Mouse (Mus musculus) CH12.LX (cell line): ENCODE data around the gene Aire. TPM values are rescaled to one million over a fixed set of nuclear protein-coding genes. Genes with fewer than 3 reads are reported as not detected.
A peak's percentile ranks its signal among the peaks of the same experiment; 100 is the strongest.

Experiments
- DNase-seq: peaks from one replicate; pipeline ENCODE4 v3.0.0-alpha.2; 2013; ENCODE audit errors: extremely low read depth
- H3K27ac ChIP-seq: 2 replicates; pipeline ENCODE4 v1.5.1; 2012; ENCODE audit warnings: low read depth, mild to moderate bottlenecking, control low read depth, moderate library complexity; ENCODE audit not compliant: insufficient read depth
- H3K27me3 ChIP-seq: replicated peaks from 2 replicates; pipeline ENCODE3; 2012; ENCODE audit warnings: inconsistent platforms
- H3K36me3 ChIP-seq, 2 experiments: replicated peaks in 1 of 2; 2 replicates each; pipeline versions ENCODE3 to v1.6.1; 2012; ENCODE audit warnings: inconsistent platforms in 1 of 2, low read length in 1 of 2, mild to moderate bottlenecking in 1 of 2, mixed read lengths in 1 of 2, moderate library complexity in 1 of 2; ENCODE audit not compliant: control insufficient read depth in 1 of 2, insufficient read depth in 1 of 2
- H3K4me1 ChIP-seq, 2 experiments: 2 replicates each; pipeline ENCODE4 v1.6.1; 2012; ENCODE audit warnings: inconsistent platforms in 1 of 2, moderate library complexity in 1 of 2; ENCODE audit not compliant: insufficient read depth in 2 of 2, control insufficient read depth in 1 of 2
- H3K4me2 ChIP-seq: 2 replicates; pipeline ENCODE4 v1.6.1; 2012; ENCODE audit warnings: low read depth, mild to moderate bottlenecking, control low read depth; ENCODE audit not compliant: poor library complexity, insufficient read depth, severe bottlenecking
- H3K4me3 ChIP-seq, 3 experiments: fragments of 150-350 bp in 1 of 3; sonication (generic) in 1 of 3; replicated peaks in 1 of 3; 2 replicates each; pipeline versions ENCODE3 to v1.5.1; 2011 to 2012; ENCODE audit warnings: low read depth in 2 of 3, low read length in 2 of 3, mild to moderate bottlenecking in 2 of 3, moderate library complexity in 2 of 3, control low read depth in 1 of 3, improper control_type of control experiment in 1 of 3, inconsistent platforms in 1 of 3, mixed read lengths in 1 of 3; ENCODE audit not compliant: poor library complexity in 1 of 3
- H3K79me2 ChIP-seq: replicated peaks from 2 replicates; pipeline ENCODE4 v1.6.1; 2012; ENCODE audit warnings: mild to moderate bottlenecking, moderate library complexity; ENCODE audit not compliant: control insufficient read depth, poor library complexity, insufficient read depth, severe bottlenecking; ENCODE audit errors: extremely low read depth
- H3K9ac ChIP-seq: 2 replicates; pipeline ENCODE4 v1.6.1; 2012; ENCODE audit warnings: low read depth, mild to moderate bottlenecking, control low read depth, moderate library complexity; ENCODE audit not compliant: insufficient read depth
- H3K9me3 ChIP-seq: replicated peaks from 2 replicates; pipeline ENCODE3; 2012; ENCODE audit warnings: low read length, inconsistent platforms, mixed read lengths
- BHLHE40 ChIP-seq: IDR thresholded peaks from 2 replicates; pipeline ENCODE4 v1.6.1; 2011; ENCODE audit warnings: mild to moderate bottlenecking, low read depth, low read length, improper control_type of control experiment
- CHD1 ChIP-seq: IDR thresholded peaks from 2 replicates; pipeline ENCODE4 v1.6.1; 2012; ENCODE audit warnings: low read depth, low read length, improper control_type of control experiment, inconsistent platforms
- CHD2 ChIP-seq: IDR thresholded peaks from 2 replicates; pipeline ENCODE4 v1.6.1; 2011; ENCODE audit warnings: low read length, improper control_type of control experiment
- CTCF ChIP-seq, 2 experiments: IDR thresholded peaks in 1 of 2; conservative IDR thresholded peaks in 1 of 2; 2 replicates each; pipeline ENCODE4 v1.5.1; 2011 to 2012; ENCODE audit warnings: low read depth in 2 of 2, low read length in 2 of 2, improper control_type of control experiment in 1 of 2, inconsistent platforms in 1 of 2, mild to moderate bottlenecking in 1 of 2, moderate library complexity in 1 of 2
- E2F4 ChIP-seq: IDR thresholded peaks from 2 replicates; pipeline ENCODE4 v1.6.1; 2011; ENCODE audit warnings: low read depth, low read length, improper control_type of control experiment; ENCODE audit not compliant: insufficient replicate concordance
- ELF1 ChIP-seq: IDR thresholded peaks from 2 replicates; pipeline ENCODE4 v1.6.1; 2014; ENCODE audit warnings: low read depth, mild to moderate bottlenecking, inconsistent platforms, low read length, improper control_type of control experiment
- EP300 ChIP-seq: IDR thresholded peaks from 2 replicates; pipeline ENCODE4 v1.6.1; 2011; ENCODE audit warnings: low read length, improper control_type of control experiment
- ETS1 ChIP-seq: conservative IDR thresholded peaks from 2 replicates; pipeline ENCODE4 v1.6.1; 2012; ENCODE audit warnings: low read depth, mild to moderate bottlenecking, inconsistent platforms, low read length, improper control_type of control experiment, moderate library complexity
- GABPA ChIP-seq: IDR thresholded peaks from 2 replicates; pipeline ENCODE4 v1.6.1; 2012; ENCODE audit warnings: low read depth, low read length, improper control_type of control experiment, inconsistent platforms; ENCODE audit not compliant: insufficient replicate concordance
- HCFC1 ChIP-seq: IDR thresholded peaks from 2 replicates; pipeline ENCODE4 v1.6.1; 2012; ENCODE audit warnings: low read depth, mild to moderate bottlenecking, inconsistent platforms, low read length, improper control_type of control experiment
- IRF4 ChIP-seq: IDR thresholded peaks from 2 replicates; pipeline ENCODE4 v1.6.1; 2014; ENCODE audit warnings: low read depth, mild to moderate bottlenecking, inconsistent platforms, low read length, improper control_type of control experiment
- JUN ChIP-seq: IDR thresholded peaks from 2 replicates; pipeline ENCODE4 v1.6.1; 2011; ENCODE audit warnings: low read depth, mild to moderate bottlenecking, low read length, improper control_type of control experiment, moderate library complexity; ENCODE audit not compliant: insufficient read depth
- JUND ChIP-seq: conservative IDR thresholded peaks from 2 replicates; pipeline ENCODE4 v1.6.1; 2011; ENCODE audit warnings: low read depth, low read length, improper control_type of control experiment
- KAT2A ChIP-seq: IDR thresholded peaks from 2 replicates; pipeline ENCODE4 v1.6.1; 2012; ENCODE audit warnings: low read length, improper control_type of control experiment, inconsistent platforms; ENCODE audit not compliant: insufficient replicate concordance
- MAFK ChIP-seq: IDR thresholded peaks from 2 replicates; pipeline ENCODE4 v1.6.1; 2011; ENCODE audit warnings: low read length, improper control_type of control experiment; ENCODE audit not compliant: insufficient replicate concordance
- MAX ChIP-seq: IDR thresholded peaks from 2 replicates; pipeline ENCODE4 v1.6.1; 2011; ENCODE audit warnings: low read length, improper control_type of control experiment
- MAZ ChIP-seq: IDR thresholded peaks from 2 replicates; pipeline ENCODE4 v1.6.1; 2012; ENCODE audit warnings: low read depth, mild to moderate bottlenecking, inconsistent platforms, low read length, improper control_type of control experiment, moderate library complexity
- MEF2A ChIP-seq: IDR thresholded peaks from 2 replicates; pipeline ENCODE4 v1.6.1; 2014; ENCODE audit warnings: low read depth, mild to moderate bottlenecking, inconsistent platforms, low read length, improper control_type of control experiment, borderline replicate concordance
- MXI1 ChIP-seq: IDR thresholded peaks from 2 replicates; pipeline ENCODE4 v1.6.1; 2011; ENCODE audit warnings: mild to moderate bottlenecking, low read depth, low read length, improper control_type of control experiment
- MYC ChIP-seq: IDR thresholded peaks from 2 replicates; pipeline ENCODE4 v1.6.1; 2011; ENCODE audit warnings: low read depth, mild to moderate bottlenecking, improper control_type of control experiment, low read length
- NELFE ChIP-seq: IDR thresholded peaks from 2 replicates; pipeline ENCODE4 v1.6.1; 2011; ENCODE audit warnings: low read depth, low read length, improper control_type of control experiment
- NRF1 ChIP-seq: IDR thresholded peaks from 2 replicates; pipeline ENCODE4 v1.6.1; 2014; ENCODE audit warnings: low read depth, mild to moderate bottlenecking, inconsistent platforms, low read length, improper control_type of control experiment, moderate library complexity
- PAX5 ChIP-seq: IDR thresholded peaks from 2 replicates; pipeline ENCODE4 v1.6.1; 2012; ENCODE audit warnings: low read length, inconsistent platforms, mixed read lengths
- POLR2A ChIP-seq: IDR thresholded peaks from 2 replicates; pipeline ENCODE4 v1.6.1; 2011; ENCODE audit warnings: low read depth, mild to moderate bottlenecking, improper control_type of control experiment, low read length
- POLR2AphosphoS2 ChIP-seq: IDR thresholded peaks from 2 replicates; pipeline ENCODE4 v1.6.1; 2011; ENCODE audit warnings: low read depth, low read length, improper control_type of control experiment
- RAD21 ChIP-seq: IDR thresholded peaks from 2 replicates; pipeline ENCODE4 v1.6.1; 2011; ENCODE audit warnings: low read depth, mild to moderate bottlenecking, low read length, improper control_type of control experiment, moderate library complexity
- RCOR1 ChIP-seq: conservative IDR thresholded peaks from 2 replicates; pipeline ENCODE4 v1.6.1; 2012; ENCODE audit warnings: low read depth, mild to moderate bottlenecking, inconsistent platforms, low read length, improper control_type of control experiment
- SIN3A ChIP-seq: IDR thresholded peaks from 2 replicates; pipeline ENCODE4 v1.6.1; 2012; ENCODE audit warnings: low read length, improper control_type of control experiment, inconsistent platforms
- SMC3 ChIP-seq: IDR thresholded peaks from 2 replicates; pipeline ENCODE4 v1.6.1; 2011; ENCODE audit warnings: low read depth, low read length, improper control_type of control experiment
- TBP ChIP-seq: conservative IDR thresholded peaks from 2 replicates; pipeline ENCODE4 v1.6.1; 2011; ENCODE audit warnings: low read depth, low read length, improper control_type of control experiment
- TCF12 ChIP-seq: IDR thresholded peaks from 2 replicates; pipeline ENCODE4 v1.6.1; 2014; ENCODE audit warnings: low read depth, mild to moderate bottlenecking, inconsistent platforms, low read length, improper control_type of control experiment
- UBTF ChIP-seq: IDR thresholded peaks from 2 replicates; pipeline ENCODE4 v1.6.1; 2012; ENCODE audit warnings: low read depth, mild to moderate bottlenecking, inconsistent platforms, low read length, improper control_type of control experiment, moderate library complexity
- USF1 ChIP-seq: IDR thresholded peaks from 2 replicates; pipeline ENCODE4 v1.6.1; 2014; ENCODE audit warnings: low read depth, mild to moderate bottlenecking, inconsistent platforms, low read length, improper control_type of control experiment
- USF2 ChIP-seq: conservative IDR thresholded peaks from 2 replicates; pipeline ENCODE4 v1.6.1; 2011; ENCODE audit warnings: low read depth, low read length, improper control_type of control experiment
- ZC3H11A ChIP-seq: IDR thresholded peaks from 2 replicates; pipeline ENCODE4 v1.6.1; 2012; ENCODE audit warnings: low read depth, mild to moderate bottlenecking, inconsistent platforms, low read length, improper control_type of control experiment
- ZKSCAN1 ChIP-seq: IDR thresholded peaks from 2 replicates; pipeline ENCODE4 v1.6.1; 2012; ENCODE audit warnings: low read depth, inconsistent platforms, low read length, improper control_type of control experiment, borderline replicate concordance
- ZMIZ1 ChIP-seq: IDR thresholded peaks from 2 replicates; pipeline ENCODE4 v1.6.1; 2012; ENCODE audit warnings: low read depth, mild to moderate bottlenecking, inconsistent platforms, low read length, improper control_type of control experiment
- ZNF384 ChIP-seq: IDR thresholded peaks from 2 replicates; pipeline ENCODE4 v1.6.1; 2012; ENCODE audit warnings: low read depth, low read length, improper control_type of control experiment, inconsistent platforms
- dilution Hi-C: fragments of 300-500 bp; cut with MboI; formaldehyde crosslinking; loops from 2 replicates; pipeline ENCODE4 v1.14.3; 2020; ENCODE audit warnings: low sequenced_read_pairs; ENCODE audit not compliant: extremely low pct_unique_long_range_greater_than_20kb, extremely low pct_ligation_motif_present
- in situ Hi-C: fragments of 300-500 bp; cut with MboI; formaldehyde crosslinking; loops from 3 replicates; pipeline ENCODE4 v1.14.3; 2019; ENCODE audit warnings: low sequenced_read_pairs, low pct_ligation_motif_present, low pct_unique_long_range_greater_than_20kb, mixed read lengths
- polyA plus RNA-seq: library from polyadenylated mRNA; unstranded; fragments of >175 nt; gene quantifications from 2 replicates; pipeline ENCODE4 v1.2.1, GENCODE M21; 2012; ENCODE audit warnings: low read depth; ENCODE audit not compliant: insufficient read length
- total RNA-seq, 2 experiments: library from RNA; depleted of rRNA; stranded (reverse); fragments of 300-350 nt in 1 of 2; fragments of >200 nt in 1 of 2; gene quantifications; 2 replicates each; pipeline ENCODE4 v1.2.3; 2012 to 2014

The Aire gene
- total and polyA plus RNA-seq, 3 experiments: 0.16 to 0.17 TPM; not detected in 1

DNA sequence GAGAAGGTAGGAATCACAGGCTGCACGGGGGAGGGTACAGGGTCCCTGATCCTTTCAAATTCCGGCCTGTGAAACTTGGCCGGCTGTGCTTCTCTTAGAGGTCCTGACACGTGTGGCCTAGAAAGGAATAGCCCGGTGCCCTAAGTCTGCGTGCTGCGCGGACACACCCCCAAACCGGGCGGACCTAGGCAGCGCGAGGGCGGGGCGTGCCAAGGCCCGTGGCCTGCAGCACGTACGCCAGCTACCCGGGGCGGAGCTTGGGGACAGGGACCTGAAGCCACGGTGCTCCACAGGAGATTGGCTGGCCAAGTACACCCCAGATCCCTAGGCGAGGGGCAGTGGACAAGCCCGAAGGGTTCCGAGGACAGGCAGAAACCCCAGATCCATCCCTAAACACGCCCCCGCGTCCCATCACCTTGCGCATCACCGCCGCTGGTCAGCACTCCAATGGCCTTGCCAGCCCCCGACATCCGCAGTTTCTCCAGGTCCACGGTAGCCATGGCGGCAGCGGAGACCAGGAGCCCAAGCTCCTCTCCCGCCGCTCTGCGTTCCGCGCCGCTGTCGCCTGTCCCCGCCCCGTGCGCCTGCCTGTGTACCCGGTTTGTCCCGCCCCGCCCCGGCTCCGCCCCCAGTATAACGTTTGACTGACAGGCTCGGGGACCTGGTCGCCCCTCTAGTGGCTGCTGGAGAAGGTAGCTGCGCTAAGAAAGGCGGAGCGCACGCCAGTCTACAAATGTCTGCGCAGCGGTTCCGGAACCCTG, 34.0 kb downstream of the Aire start:
- in situ Hi-C loops: no loop called here
- H3K9me3 ChIP-seq: peaks cover 1% of the 10 kb centered on the region
- H3K4me3 ChIP-seq: peak overlapping the region; percentile 87 to 97 (median 96)
- dilution Hi-C loops: no loop called here
- peaks cover 14% of the 10 kb centered on the region for H3K79me2 ChIP-seq
- H3K27me3 ChIP-seq: peaks cover 3% of the 10 kb centered on the region
- peak overlapping the region; percentile 96 for H3K9ac ChIP-seq
- peak; percentile 95 for DNase-seq
- peaks cover 12 to 32% of the 10 kb centered on the region in 2 experiments; a peak in 3 of 4 replicates for H3K4me1 ChIP-seq
- peaks cover 2 to 30% of the 10 kb centered on the region in 2 experiments for H3K36me3 ChIP-seq
- peak overlapping the region; percentile 90 for H3K27ac ChIP-seq
- H3K4me2 ChIP-seq: peak overlapping the region; percentile 83
- TF ChIP-seq ZKSCAN1 (no peak), CHD2 (no peak), BHLHE40 (0 out of 2 replicates have a peak, but pooled peaks have one; percentile 58), MAZ (peak; percentile 77; the same call in 1 of the 2 replicates), E2F4 (no peak), ZMIZ1 (peak; percentile 70), SMC3 (no peak), JUND (no peak), TBP (peak; percentile 74; the same call in 1 of the 2 replicates), USF2 (no peak), MXI1 (peak; percentile 100), POLR2A (peak; percentile 89), SIN3A (peak; percentile 96), RAD21 (no peak), NELFE (peak; percentile 85), HCFC1 (peak; percentile 49; the same call in 1 of the 2 replicates), POLR2AphosphoS2 (peak; percentile 82; the same call in 1 of the 2 replicates), RCOR1 (no peak), GABPA (no peak), MAX (peak; percentile 91), ZC3H11A (no peak), TCF12 (peak; percentile 71), UBTF (peak; percentile 49; the same call in 1 of the 2 replicates), NRF1 (peak; percentile 77), MAFK (no peak), ELF1 (peak; percentile 77; the same call in 1 of the 2 replicates), EP300 (no peak), USF1 (no peak; the same call in 1 of the 2 replicates), PAX5 (no peak), CTCF (conservative IDR thresholded peaks at IDR 0.05 in 1 of 2, IDR thresholded peaks at IDR 0.05 in 1 of 2; ENCODE audit: low read depth in 2 of 2, low read length in 2 of 2) (peak in 1 of 2 experiments; percentile 62; a peak in 2 of 4 replicates), IRF4 (peak; percentile 68; the same call in 1 of the 2 replicates), MYC (peak; percentile 88), ETS1 (no peak), ZNF384 (no peak), MEF2A (peak; percentile 27; the same call in 1 of the 2 replicates), JUN (no peak), KAT2A (no peak), CHD1 (peak; percentile 88; the same call in 1 of the 2 replicates)
